Mouse (Mus musculus): Measurements from ENCODE around the gene Homer3. TPM values are rescaled to one million over a fixed set of nuclear protein-coding genes. Genes with fewer than 3 reads are reported as not detected.

The Homer3 gene
- polyA plus RNA-seq (2014; fragmentation: Illumina TruSeq; extraction: RNeasy Lipid Tissue Mini Kit (QIAGEN cat#74804); ENCODE audit: low read depth, low replicate concordance), result not detected

DNA sequence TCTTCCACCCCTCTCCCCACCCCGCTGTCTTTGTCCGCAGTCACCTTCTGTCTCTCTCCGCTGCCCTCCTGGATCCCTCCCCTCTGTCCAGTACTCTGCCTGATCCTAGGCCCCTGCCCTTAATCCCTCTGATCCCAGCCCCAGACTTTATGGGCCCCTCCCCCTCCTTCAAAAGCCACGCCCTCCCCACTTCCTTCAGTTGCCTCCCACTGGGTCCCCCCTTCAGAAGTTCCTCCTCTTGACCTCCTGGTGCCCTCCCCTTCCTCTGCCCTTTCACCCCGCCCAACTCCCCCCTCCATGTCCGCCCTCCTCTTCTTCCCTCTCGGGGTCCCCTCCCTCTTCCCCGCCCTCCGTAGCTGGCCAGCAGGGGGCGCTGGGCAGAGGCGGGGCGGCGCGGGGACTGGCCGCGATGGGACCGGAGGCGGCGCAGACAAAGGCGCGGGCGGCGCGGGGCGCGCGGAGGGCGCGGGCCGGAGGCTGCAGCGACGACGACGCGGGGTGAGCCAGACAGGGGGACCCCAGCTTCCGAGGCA is at the start of gene Homer3:
TSS of gene Homer3 (plus strand) at position 225 of the 533 bp plus-strand sequence.

GRCm38 (mm10) chr8:70234080-70234780 is 48.4 kb upstream of the Homer3 start, which contains the start of the genes Sugp2 and Armc6:
Gene Sugp2 (plus strand): TSS chr8:70234226.
Gene Armc6 (minus strand): TSS chr8:70234466.

GRCm38 (mm10) chr8:70302358-70302890 is 19.8 kb downstream of the Homer3 start, which contains the start of the genes Ddx49 and Cope:
Gene Ddx49 (minus strand): TSS chr8:70302489.
Gene Cope (plus strand): TSS chr8:70302518.

DNA sequence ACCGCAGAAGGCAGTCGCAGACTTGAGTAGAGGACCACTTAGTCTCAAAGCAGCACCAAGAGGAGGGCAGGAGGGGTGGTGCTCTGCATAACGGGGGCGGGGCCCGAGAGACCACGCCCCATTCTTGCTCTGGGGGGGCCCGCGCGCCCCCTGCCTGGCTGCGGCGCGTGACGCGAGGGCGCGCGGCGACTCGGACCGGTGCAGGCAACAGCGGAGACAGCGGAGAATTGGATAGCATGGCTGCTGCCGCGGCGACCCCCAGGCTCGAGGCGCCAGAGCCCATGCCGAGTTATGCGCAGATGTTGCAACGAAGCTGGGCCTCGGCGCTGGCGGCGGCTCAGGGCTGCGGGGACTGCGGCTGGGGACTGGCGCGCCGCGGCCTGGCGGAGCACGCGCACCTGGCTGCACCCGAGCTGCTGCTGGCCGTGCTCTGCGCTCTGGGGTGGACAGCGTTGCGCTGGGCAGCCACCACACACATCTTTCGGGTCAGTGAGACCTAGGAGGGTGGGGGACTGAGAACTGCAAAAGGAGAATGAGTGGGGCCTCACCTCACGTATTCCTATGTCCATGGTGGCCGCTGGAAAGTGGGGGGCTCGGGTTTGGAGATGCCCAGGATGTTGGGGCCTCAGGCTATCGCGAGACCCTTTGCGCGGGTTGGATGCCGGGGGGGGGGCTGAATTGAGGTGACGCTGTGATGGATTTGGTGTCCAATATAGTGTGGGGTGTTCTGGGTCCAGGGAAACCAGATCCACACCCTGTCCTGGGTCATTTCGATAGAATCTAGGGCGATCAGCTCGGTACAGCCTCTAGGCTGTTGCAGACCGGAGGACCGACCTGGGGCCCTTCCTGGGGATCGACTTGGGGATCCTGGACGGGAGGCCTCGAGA is 33.2 kb downstream of the Homer3 start, which contains the start of gene Cers1:
TSS of gene Cers1 (plus strand) at position 152 of the 887 bp plus-strand sequence.

GRCm38 (mm10) chr8:70329124-70329834 is 46.7 kb downstream of the Homer3 start, which contains the start of gene Gdf1:
Gene Gdf1 (plus strand): TSS chr8:70329817.

Other genes with a start within 250 kb of the Homer3 start
- 10.1 TPM for gene Mau2, start 240.1 kb upstream of the Homer3 start, polyA plus RNA-seq (2014; fragmentation: Illumina TruSeq; extraction: RNeasy Lipid Tissue Mini Kit (QIAGEN cat#74804); ENCODE audit: low read depth, low replicate concordance)
- gene Sugp1, start 240.0 kb upstream of the Homer3 start, polyA plus RNA-seq (2014; fragmentation: Illumina TruSeq; extraction: RNeasy Lipid Tissue Mini Kit (QIAGEN cat#74804); ENCODE audit: low read depth, low replicate concordance), result 6.7 TPM
- gene Tm6sf2, start 209.9 kb upstream of the Homer3 start, polyA plus RNA-seq (2014; fragmentation: Illumina TruSeq; extraction: RNeasy Lipid Tissue Mini Kit (QIAGEN cat#74804); ENCODE audit: low read depth, low replicate concordance), result not detected
- gene Hapln4, start 199.4 kb upstream of the Homer3 start, polyA plus RNA-seq (2014; fragmentation: Illumina TruSeq; extraction: RNeasy Lipid Tissue Mini Kit (QIAGEN cat#74804); ENCODE audit: low read depth, low replicate concordance), result not detected
- gene Ncan, start 162.0 kb upstream of the Homer3 start, polyA plus RNA-seq (2014; fragmentation: Illumina TruSeq; extraction: RNeasy Lipid Tissue Mini Kit (QIAGEN cat#74804); ENCODE audit: low read depth, low replicate concordance), result not detected
- gene Nr2c2ap, start 151.5 kb upstream of the Homer3 start, polyA plus RNA-seq (2014; fragmentation: Illumina TruSeq; extraction: RNeasy Lipid Tissue Mini Kit (QIAGEN cat#74804); ENCODE audit: low read depth, low replicate concordance), result 1.6 TPM
- 0.52 TPM for gene Rfxank, start 143.7 kb upstream of the Homer3 start, polyA plus RNA-seq (2014; fragmentation: Illumina TruSeq; extraction: RNeasy Lipid Tissue Mini Kit (QIAGEN cat#74804); ENCODE audit: low read depth, low replicate concordance)
- 11.1 TPM for gene Borcs8, start 143.3 kb upstream of the Homer3 start, polyA plus RNA-seq (2014; fragmentation: Illumina TruSeq; extraction: RNeasy Lipid Tissue Mini Kit (QIAGEN cat#74804); ENCODE audit: low read depth, low replicate concordance)
- not detected for gene Mef2b, start 143.1 kb upstream of the Homer3 start, polyA plus RNA-seq (2014; fragmentation: Illumina TruSeq; extraction: RNeasy Lipid Tissue Mini Kit (QIAGEN cat#74804); ENCODE audit: low read depth, low replicate concordance)
- gene Tmem161a, start 110.5 kb upstream of the Homer3 start, polyA plus RNA-seq (2014; fragmentation: Illumina TruSeq; extraction: RNeasy Lipid Tissue Mini Kit (QIAGEN cat#74804); ENCODE audit: low read depth, low replicate concordance), result 7.5 TPM
- gene Slc25a42, start 70.5 kb upstream of the Homer3 start, polyA plus RNA-seq (2014; fragmentation: Illumina TruSeq; extraction: RNeasy Lipid Tissue Mini Kit (QIAGEN cat#74804); ENCODE audit: low read depth, low replicate concordance), result 3.5 TPM
- gene Sugp2, start 48.6 kb upstream of the Homer3 start, polyA plus RNA-seq (2014; fragmentation: Illumina TruSeq; extraction: RNeasy Lipid Tissue Mini Kit (QIAGEN cat#74804); ENCODE audit: low read depth, low replicate concordance), result 5.9 TPM
- 0.29 TPM for gene Armc6, start 48.4 kb upstream of the Homer3 start, polyA plus RNA-seq (2014; fragmentation: Illumina TruSeq; extraction: RNeasy Lipid Tissue Mini Kit (QIAGEN cat#74804); ENCODE audit: low read depth, low replicate concordance)
- gene Ddx49, start 19.7 kb downstream of the Homer3 start, polyA plus RNA-seq (2014; fragmentation: Illumina TruSeq; extraction: RNeasy Lipid Tissue Mini Kit (QIAGEN cat#74804); ENCODE audit: low read depth, low replicate concordance), result 4.1 TPM
- 0.82 TPM for gene Cope, start 19.7 kb downstream of the Homer3 start, polyA plus RNA-seq (2014; fragmentation: Illumina TruSeq; extraction: RNeasy Lipid Tissue Mini Kit (QIAGEN cat#74804); ENCODE audit: low read depth, low replicate concordance)
- gene Cers1, start 32.9 kb downstream of the Homer3 start, polyA plus RNA-seq (2014; fragmentation: Illumina TruSeq; extraction: RNeasy Lipid Tissue Mini Kit (QIAGEN cat#74804); ENCODE audit: low read depth, low replicate concordance), result not detected
- gene Gdf1, start 47.0 kb downstream of the Homer3 start, polyA plus RNA-seq (2014; fragmentation: Illumina TruSeq; extraction: RNeasy Lipid Tissue Mini Kit (QIAGEN cat#74804); ENCODE audit: low read depth, low replicate concordance), result not detected
- 4.0 TPM for gene Upf1, start 70.5 kb downstream of the Homer3 start, polyA plus RNA-seq (2014; fragmentation: Illumina TruSeq; extraction: RNeasy Lipid Tissue Mini Kit (QIAGEN cat#74804); ENCODE audit: low read depth, low replicate concordance)
- not detected for gene Comp, start 90.7 kb downstream of the Homer3 start, polyA plus RNA-seq (2014; fragmentation: Illumina TruSeq; extraction: RNeasy Lipid Tissue Mini Kit (QIAGEN cat#74804); ENCODE audit: low read depth, low replicate concordance)
- gene Crtc1, start 156.8 kb downstream of the Homer3 start, polyA plus RNA-seq (2014; fragmentation: Illumina TruSeq; extraction: RNeasy Lipid Tissue Mini Kit (QIAGEN cat#74804); ENCODE audit: low read depth, low replicate concordance), result 2.6 TPM
- gene Klhl26, start 194.1 kb downstream of the Homer3 start, polyA plus RNA-seq (2014; fragmentation: Illumina TruSeq; extraction: RNeasy Lipid Tissue Mini Kit (QIAGEN cat#74804); ENCODE audit: low read depth, low replicate concordance), result 5.4 TPM
- gene Tmem59l, start 204.5 kb downstream of the Homer3 start, polyA plus RNA-seq (2014; fragmentation: Illumina TruSeq; extraction: RNeasy Lipid Tissue Mini Kit (QIAGEN cat#74804); ENCODE audit: low read depth, low replicate concordance), result 0.82 TPM
- not detected for gene Crlf1, start 210.3 kb downstream of the Homer3 start, polyA plus RNA-seq (2014; fragmentation: Illumina TruSeq; extraction: RNeasy Lipid Tissue Mini Kit (QIAGEN cat#74804); ENCODE audit: low read depth, low replicate concordance)
- gene Rex1bd, start 223.9 kb downstream of the Homer3 start, polyA plus RNA-seq (2014; fragmentation: Illumina TruSeq; extraction: RNeasy Lipid Tissue Mini Kit (QIAGEN cat#74804); ENCODE audit: low read depth, low replicate concordance), result not detected
- 3.9 TPM for gene Uba52, start 228.0 kb downstream of the Homer3 start, polyA plus RNA-seq (2014; fragmentation: Illumina TruSeq; extraction: RNeasy Lipid Tissue Mini Kit (QIAGEN cat#74804); ENCODE audit: low read depth, low replicate concordance)
- gene Fkbp8, start 244.9 kb downstream of the Homer3 start, polyA plus RNA-seq (2014; fragmentation: Illumina TruSeq; extraction: RNeasy Lipid Tissue Mini Kit (QIAGEN cat#74804); ENCODE audit: low read depth, low replicate concordance), result 5.1 TPM
- 8.0 TPM for gene Kxd1, start 245.1 kb downstream of the Homer3 start, polyA plus RNA-seq (2014; fragmentation: Illumina TruSeq; extraction: RNeasy Lipid Tissue Mini Kit (QIAGEN cat#74804); ENCODE audit: low read depth, low replicate concordance)